Mouse (Mus musculus) kidney, embryonic 15.5 days (tissue): ENCODE results near the gene Foxf1. TPM values are rescaled to one million over a fixed set of nuclear protein-coding genes. Genes with fewer than 3 reads are reported as not detected.

Experiments
- microRNA-seq: library from miRNA; unstranded; fragments of <30 nt; microRNA quantifications from one replicate; pipeline ENCODE4, GENCODE M21; 2016
- polyA plus RNA-seq: library from polyadenylated mRNA; unstranded; fragments of >200 nt; fragmentation: Nextera tagmentation; extraction: Ambion mirVana; gene quantifications from 2 replicates; pipeline ENCODE4 v1.2.1, GENCODE M21; 2015

Gene Foxf1
- polyA plus RNA-seq, 1 experiment from 2014 or later, result 5.2 TPM

Small RNAs within 50 kb of the gene (microRNA-seq; reads per million reads assigned to microRNA genes)
- gene Gm27530, result not detected

Other genes with a start within 250 kb of the Foxf1 start
- gene Mthfsd, start 24.0 kb downstream of the Foxf1 start, polyA plus RNA-seq, result 65.5 and 67.1 TPM in 2 replicates
- gene Foxc2, start 31.8 kb downstream of the Foxf1 start, polyA plus RNA-seq, result 40.8 and 42.3 TPM in 2 replicates
- gene Foxl1, start 43.6 kb downstream of the Foxf1 start, polyA plus RNA-seq, result 6.7 and 6.9 TPM in 2 replicates